Mouse (Mus musculus): ENCODE measurements around the gene Tgfb2.

The Tgfb2 gene

GRCm38 (mm10) chr1:186583933-186584332 is 121.9 kb downstream of the Tgfb2 start:
- peak; percentile 56 for DNase-seq (ENCODE audit: low read depth, low spot score)

GRCm38 (mm10) chr1:186582113-186582512 is 123.7 kb downstream of the Tgfb2 start:
- DNase-seq (ENCODE audit: low read depth, low spot score), result no peak

- no peak for DNase-seq (ENCODE audit: low read depth, low spot score)
Measured at GRCm38 (mm10) chr1:186581666-186582065, 124.1 kb downstream of the Tgfb2 start.

GRCm38 (mm10) chr1:186581114-186581513 is 124.7 kb downstream of the Tgfb2 start:
- DNase-seq (ENCODE audit: low read depth, low spot score), result no peak

- peak; percentile 56 for DNase-seq (ENCODE audit: low read depth, low spot score)
Measured at GRCm38 (mm10) chr1:186577302-186577701, 128.5 kb downstream of the Tgfb2 start.

- DNase-seq (ENCODE audit: low read depth, low spot score), result no peak
Measured at GRCm38 (mm10) chr1:186575629-186576028, 130.2 kb downstream of the Tgfb2 start.

GRCm38 (mm10) chr1:186575074-186575473 is 130.7 kb downstream of the Tgfb2 start:
- no peak for DNase-seq (ENCODE audit: low read depth, low spot score)
